Mouse (Mus musculus) heart, adult 10 weeks (tissue): ENCODE data around the gene Arid4b. TPM values are rescaled to one million over a fixed set of nuclear protein-coding genes. Genes with fewer than 3 reads are reported as not detected.

Experiments
- polyA plus RNA-seq: library from polyadenylated mRNA; stranded (reverse); fragments of 350-450 nt; fragmentation: Illumina TruSeq; extraction: RNeasy Lipid Tissue Mini Kit (QIAGEN cat#74804); gene quantifications from one replicate; pipeline ENCODE4 v1.2.3, GENCODE M21; 2014; ENCODE audit warnings: low read depth, low replicate concordance

Arid4b gene
- polyA plus RNA-seq: 14.1 TPM

GRCm38 (mm10) chr13:14063013-14063941, at the start of gene Arid4b, which contains the start of gene Ggps1:
Arid4b (plus strand) TSS chr13:14063232.
Ggps1 (minus strand) TSS chr13:14063488.

GRCm38 (mm10) chr13:14039292-14039965, 23.6 kb upstream of the Arid4b start, which contains the start of gene Tbce:
Tbce (minus strand) TSS chr13:14039638.

Other genes starting within 250 kb of the Arid4b start
- gene B3galnt2, start 108.8 kb upstream of the Arid4b start, polyA plus RNA-seq: 30.6 TPM
- gene Tbce, start 23.6 kb upstream of the Arid4b start, polyA plus RNA-seq: 46.7 TPM
- gene Ggps1, start 256 bp downstream of the Arid4b start, polyA plus RNA-seq: 27.7 TPM